Mouse (Mus musculus): Measurements from ENCODE around the gene Dnajc9. TPM values are rescaled to one million over a fixed set of nuclear protein-coding genes. Genes with fewer than 3 reads are reported as not detected.
A peak's percentile ranks its signal among the peaks of the same experiment; 100 is the strongest.

Dnajc9 gene
- polyA plus RNA-seq, 1 experiment from 2014 or later, result 158 TPM

GRCm38 (mm10) chr14:20392326-20392725 is 3.6 kb upstream of the Dnajc9 start:
- ATAC-seq (ENCODE audit: low FRiP score), result no peak
- Histone ChIP-seq H3K9ac (no peak overlapping the region), H3K36me3 (peaks cover 17% of the 10 kb centered on the region; the same call in 1 of the 2 replicates), H3K9me3 (replicated peaks) (no peaks in the 10 kb centered on the region), H3K4me1 (peaks cover 25% of the 10 kb centered on the region), H3K4me2 (replicated peaks) (no peak overlapping the region), H3K4me3 (no peak overlapping the region), H3K27me3 (no peaks in the 10 kb centered on the region), H3K27ac (no peak overlapping the region)
- 97% methylated on average over 4 of the region's 4 CpGs for WGBS

GRCm38 (mm10) chr14:20389446-20390079 is 853 bp upstream of the Dnajc9 start:
- 91% methylated on average over 8 of the region's 8 CpGs for WGBS
- H3K27me3 ChIP-seq, result no peaks in the 10 kb centered on the region

GRCm38 (mm10) chr14:20379753-20380430 is 8.8 kb downstream of the Dnajc9 start:
- no peak overlapping the region for H3K4me3 ChIP-seq
- H3K9ac ChIP-seq, result no peak overlapping the region
- no peaks in the 10 kb centered on the region for H3K4me1 ChIP-seq
- peaks cover 67% of the 10 kb centered on the region for H3K36me3 ChIP-seq
- no peak for ATAC-seq (ENCODE audit: low FRiP score)
- H3K9me3 ChIP-seq (replicated peaks), result no peaks in the 10 kb centered on the region
- no peaks in the 10 kb centered on the region for H3K27me3 ChIP-seq
- WGBS, result 90% methylated on average over 9 of the region's 9 CpGs
- no peak overlapping the region for H3K27ac ChIP-seq
- no peak overlapping the region for H3K4me2 ChIP-seq (replicated peaks)

More at GRCm38 (mm10) chr14:20389446-20390079, 853 bp upstream of the Dnajc9 start:
- peaks cover 42% of the 10 kb centered on the region for H3K4me1 ChIP-seq
- peak overlapping the region; percentile 91 for H3K4me2 ChIP-seq (replicated peaks)
- 0 out of 2 replicates have a peak overlapping the region, but pooled peaks have one; percentile 86 for H3K9ac ChIP-seq
- peak overlapping the region; percentile 83; the same call in 1 of the 2 replicates for H3K27ac ChIP-seq
- H3K4me3 ChIP-seq, result peak overlapping the region; percentile 84
- H3K36me3 ChIP-seq, result peaks cover 35% of the 10 kb centered on the region
- no peaks in the 10 kb centered on the region for H3K9me3 ChIP-seq (replicated peaks)
- ATAC-seq (ENCODE audit: low FRiP score), result no peak

GRCm38 (mm10) chr14:20379087-20379640 is 9.5 kb downstream of the Dnajc9 start:
- Histone ChIP-seq H3K36me3 (peaks cover 67% of the 10 kb centered on the region), H3K4me1 (no peaks in the 10 kb centered on the region), H3K4me3 (no peak overlapping the region), H3K27me3 (no peaks in the 10 kb centered on the region), H3K9me3 (replicated peaks) (no peaks in the 10 kb centered on the region), H3K9ac (no peak overlapping the region), H3K27ac (no peak overlapping the region), H3K4me2 (replicated peaks) (no peak overlapping the region)
- ATAC-seq (ENCODE audit: low FRiP score), result no peak
- WGBS, result 95% methylated on average over 5 of the region's 5 CpGs

- Histone ChIP-seq H3K27ac (no peak overlapping the region), H3K27me3 (no peaks in the 10 kb centered on the region), H3K4me3 (no peak overlapping the region), H3K36me3 (peaks cover 66% of the 10 kb centered on the region), H3K9me3 (replicated peaks) (no peaks in the 10 kb centered on the region), H3K4me1 (no peaks in the 10 kb centered on the region), H3K4me2 (replicated peaks) (no peak overlapping the region), H3K9ac (no peak overlapping the region)
- WGBS, result 40% methylated on average over 13 of the region's 13 CpGs
- ATAC-seq (ENCODE audit: low FRiP score), result no peak
These were observed 10.2 kb downstream of the Dnajc9 start for GRCm38 (mm10) chr14:20378313-20379061.

- WGBS, result 94% methylated on average over 4 of the region's 4 CpGs
- H3K4me2 ChIP-seq (replicated peaks), result no peak overlapping the region
- no peaks in the 10 kb centered on the region for H3K27me3 ChIP-seq
- no peak overlapping the region for H3K9ac ChIP-seq
- no peak for ATAC-seq (ENCODE audit: low FRiP score)
- H3K9me3 ChIP-seq (replicated peaks), result no peaks in the 10 kb centered on the region
- H3K36me3 ChIP-seq, result peaks cover 69% of the 10 kb centered on the region
- H3K27ac ChIP-seq, result no peak overlapping the region
- H3K4me3 ChIP-seq, result no peak overlapping the region
- no peaks in the 10 kb centered on the region for H3K4me1 ChIP-seq
These were observed 11.6 kb downstream of the Dnajc9 start for GRCm38 (mm10) chr14:20377112-20377521.

- no peak for ATAC-seq (ENCODE audit: low FRiP score)
- 88% methylated on average over 1 of the region's 1 CpGs for WGBS
- peaks cover 57% of the 10 kb centered on the region for H3K36me3 ChIP-seq
These were observed 16.9 kb downstream of the Dnajc9 start for GRCm38 (mm10) chr14:20371854-20372253.

GRCm38 (mm10) chr14:20370798-20371197 is 17.9 kb downstream of the Dnajc9 start:
- Histone ChIP-seq H3K27ac (no peak overlapping the region), H3K27me3 (no peaks in the 10 kb centered on the region), H3K9ac (no peak overlapping the region), H3K9me3 (replicated peaks) (no peaks in the 10 kb centered on the region), H3K36me3 (peaks cover 54% of the 10 kb centered on the region), H3K4me3 (no peak overlapping the region), H3K4me2 (replicated peaks) (no peak overlapping the region), H3K4me1 (no peaks in the 10 kb centered on the region)
- 87% methylated on average over 7 of the region's 7 CpGs for WGBS
- ATAC-seq (ENCODE audit: low FRiP score), result no peak

More at GRCm38 (mm10) chr14:20371854-20372253, 16.9 kb downstream of the Dnajc9 start:
- Histone ChIP-seq H3K4me2 (replicated peaks) (no peak overlapping the region), H3K9me3 (replicated peaks) (no peaks in the 10 kb centered on the region), H3K27me3 (no peaks in the 10 kb centered on the region), H3K9ac (no peak overlapping the region), H3K4me1 (no peaks in the 10 kb centered on the region), H3K27ac (no peak overlapping the region), H3K4me3 (no peak overlapping the region)

GRCm38 (mm10) chr14:20368271-20368670 is 20.4 kb downstream of the Dnajc9 start:
- WGBS, result 96% methylated on average over 3 of the region's 3 CpGs
- H3K4me3 ChIP-seq, result no peak overlapping the region
- H3K27me3 ChIP-seq, result no peaks in the 10 kb centered on the region
- H3K36me3 ChIP-seq, result peaks cover 62% of the 10 kb centered on the region
- H3K9me3 ChIP-seq (replicated peaks), result no peaks in the 10 kb centered on the region
- no peak for ATAC-seq (ENCODE audit: low FRiP score)
- no peaks in the 10 kb centered on the region for H3K4me1 ChIP-seq
- no peak overlapping the region for H3K4me2 ChIP-seq (replicated peaks)
- H3K9ac ChIP-seq, result no peak overlapping the region
- no peak overlapping the region for H3K27ac ChIP-seq

GRCm38 (mm10) chr14:20363230-20363629 is 25.5 kb downstream of the Dnajc9 start:
- Histone ChIP-seq H3K27me3 (no peaks in the 10 kb centered on the region), H3K4me2 (replicated peaks) (no peak overlapping the region), H3K36me3 (peaks cover 72% of the 10 kb centered on the region), H3K4me1 (no peaks in the 10 kb centered on the region), H3K4me3 (no peak overlapping the region), H3K9ac (no peak overlapping the region), H3K9me3 (replicated peaks) (no peaks in the 10 kb centered on the region), H3K27ac (no peak overlapping the region)
- no peak for ATAC-seq (ENCODE audit: low FRiP score)
- WGBS, result 96% methylated on average over 4 of the region's 4 CpGs

- peak within 1 kb of the TSS; percentile 73 for H3K4me2 ChIP-seq (replicated peaks)
- H3K4me3 ChIP-seq, result peak within 1 kb of the TSS; percentile 73
- peaks cover 16% of the 10 kb centered on the region for H3K4me1 ChIP-seq
- ATAC-seq (ENCODE audit: low FRiP score), result peak; percentile 97
- H3K27ac ChIP-seq, result peak within 1 kb of the TSS; percentile 90
- peak within 1 kb of the TSS; percentile 91 for H3K9ac ChIP-seq
- H3K36me3 ChIP-seq, result peaks cover 30% of the 10 kb centered on the region
- H3K9me3 ChIP-seq (replicated peaks), result no peaks in the 10 kb centered on the region
- H3K27me3 ChIP-seq, result no peaks in the 10 kb centered on the region
- WGBS, result under 1% methylated on average over 32 of the region's 42 CpGs
These were observed 40.6 kb downstream of the Dnajc9 start, which contains the start of the genes Ecd and Fam149b for GRCm38 (mm10) chr14:20347991-20348541. Ecd (minus strand) TSS chr14:20348121. Fam149b (plus strand) TSS chr14:20348162.

Measured in hindbrain, embryonic 12.5 days (tissue).